Mouse (Mus musculus) limb, embryonic 15.5 days (tissue): ENCODE data around the gene Zp1. TPM values are rescaled to one million over a fixed set of nuclear protein-coding genes. Genes with fewer than 3 reads are reported as not detected.

Experiments used
- ATAC-seq: fragments of 200-750 bp; cut with Nextera tagmentation; 2 replicates; pipeline ENCODE4 v1.8.0; 2017; ENCODE audit warnings: low read depth, moderate TSS enrichment; ENCODE audit not compliant: insufficient number of reproducible peaks, low FRiP score, low TSS enrichment
- H3K27ac ChIP-seq: fragments of 300-500 bp; sonication (generic); 2 replicates; pipeline ENCODE4 v1.5.1; 2015; ENCODE audit warnings: moderate library complexity, mild to moderate bottlenecking, inconsistent platforms
- H3K27me3 ChIP-seq: fragments of 300-500 bp; sonication (generic); 2 replicates; pipeline ENCODE4 v1.6.1; 2015; ENCODE audit warnings: inconsistent platforms
- H3K36me3 ChIP-seq: fragments of 300-500 bp; sonication (generic); 2 replicates; pipeline ENCODE4 v1.6.1; 2015; ENCODE audit warnings: inconsistent platforms
- H3K4me1 ChIP-seq: fragments of 300-500 bp; sonication (generic); 2 replicates; pipeline ENCODE4 v1.6.1; 2015; ENCODE audit warnings: inconsistent platforms
- H3K4me2 ChIP-seq: fragments of 300-500 bp; sonication (generic); 2 replicates; pipeline ENCODE4 v1.6.1; 2015; ENCODE audit warnings: mild to moderate bottlenecking, inconsistent platforms
- H3K4me3 ChIP-seq: fragments of 300-500 bp; sonication (generic); 2 replicates; pipeline ENCODE4 v1.5.1; 2015; ENCODE audit warnings: mild to moderate bottlenecking, inconsistent platforms
- H3K9ac ChIP-seq: fragments of 300-500 bp; sonication (generic); 2 replicates; pipeline ENCODE4 v1.6.1; 2015; ENCODE audit warnings: inconsistent platforms
- H3K9me3 ChIP-seq: fragments of 300-500 bp; sonication (generic); 2 replicates; pipeline ENCODE4 v1.6.1; 2016; ENCODE audit warnings: inconsistent platforms
- WGBS: fragments of 180-500 bp; shearing (Covaris S2); methylation state at CpG from one replicate; pipeline ENCODE4 v1.1.7; 2015; 5-methylcytosine and 5-hydroxymethylcytosine counted together
- polyA plus RNA-seq: library from polyadenylated mRNA; unstranded; fragments of >200 nt; fragmentation: Nextera tagmentation; extraction: Ambion mirVana; gene quantifications from 2 replicates; pipeline ENCODE4 v1.2.1, GENCODE M21; 2015

Gene Zp1
- polyA plus RNA-seq, 1 experiment from 2014 or later = not detected

DNA sequence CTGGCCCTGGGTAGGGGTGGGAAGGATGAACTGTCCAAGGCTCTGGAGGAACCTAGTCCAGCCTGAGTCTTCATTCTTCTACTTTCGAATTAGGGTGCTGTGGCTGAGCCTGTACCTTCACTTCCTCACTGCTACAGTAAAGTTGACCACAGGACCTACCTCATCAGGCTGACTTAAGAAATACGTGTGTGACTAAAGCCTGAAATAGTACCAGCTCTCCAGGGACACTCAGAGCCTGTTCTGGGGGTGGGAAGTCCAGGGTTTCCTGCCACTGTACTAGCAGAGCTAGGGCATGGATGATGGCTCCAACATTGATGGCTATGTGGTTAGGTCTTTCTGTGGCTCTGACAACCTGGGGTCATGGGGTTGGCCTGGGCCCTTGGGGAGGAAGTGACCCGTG lies 23.5 kb upstream of the Zp1 start:
- no peak overlapping the region for H3K27ac ChIP-seq
- WGBS = 78% methylated on average over 3 of the region's 3 CpGs
- H3K9ac ChIP-seq = no peak overlapping the region
- peaks cover 41% of the 10 kb centered on the region for H3K4me1 ChIP-seq
- H3K36me3 ChIP-seq = peaks cover 41% of the 10 kb centered on the region
- no peaks in the 10 kb centered on the region for H3K27me3 ChIP-seq
- H3K4me3 ChIP-seq = no peak overlapping the region
- ATAC-seq = no peak
- H3K9me3 ChIP-seq = no peaks in the 10 kb centered on the region
- H3K4me2 ChIP-seq = no peak overlapping the region

DNA sequence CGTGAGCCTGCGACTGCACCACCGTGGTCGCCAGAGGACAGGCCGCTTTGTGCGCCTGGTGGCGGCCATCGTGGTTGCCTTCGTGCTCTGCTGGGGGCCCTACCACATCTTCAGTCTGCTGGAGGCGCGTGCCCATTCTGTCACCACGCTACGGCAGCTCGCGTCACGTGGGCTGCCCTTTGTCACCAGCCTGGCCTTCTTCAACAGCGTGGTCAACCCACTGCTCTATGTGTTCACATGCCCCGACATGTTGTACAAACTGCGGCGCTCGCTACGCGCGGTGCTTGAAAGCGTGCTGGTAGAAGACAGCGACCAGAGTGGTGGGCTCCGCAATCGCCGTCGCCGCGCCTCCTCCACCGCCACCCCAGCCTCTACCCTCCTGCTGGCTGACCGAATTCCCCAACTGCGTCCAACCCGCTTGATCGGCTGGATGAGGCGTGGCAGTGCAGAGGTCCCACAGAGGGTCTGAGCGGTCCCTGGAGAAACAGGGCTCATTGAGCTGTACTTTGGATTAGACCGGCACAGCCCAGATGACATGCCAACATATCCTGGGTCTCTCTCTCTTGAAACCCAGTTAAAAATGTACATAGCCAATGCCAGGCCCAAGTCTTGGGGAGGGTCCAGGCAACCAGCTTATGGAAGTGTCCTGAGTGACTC lies 20.5 kb upstream of the Zp1 start:
- peak overlapping the region; percentile 41 for H3K4me3 ChIP-seq
- H3K4me1 ChIP-seq = peaks cover 18% of the 10 kb centered on the region
- H3K9ac ChIP-seq = peak overlapping the region; percentile 44
- WGBS = 2% methylated on average over 40 of the region's 40 CpGs
- H3K9me3 ChIP-seq = no peaks in the 10 kb centered on the region
- no peaks in the 10 kb centered on the region for H3K27me3 ChIP-seq
- H3K36me3 ChIP-seq = peaks cover 41% of the 10 kb centered on the region
- H3K4me2 ChIP-seq = peak overlapping the region; percentile 92
- ATAC-seq = no peak; the same call in 1 of the 2 replicates
- 0 out of 2 replicates have a peak overlapping the region, but pooled peaks have one; percentile 3 for H3K27ac ChIP-seq

DNA sequence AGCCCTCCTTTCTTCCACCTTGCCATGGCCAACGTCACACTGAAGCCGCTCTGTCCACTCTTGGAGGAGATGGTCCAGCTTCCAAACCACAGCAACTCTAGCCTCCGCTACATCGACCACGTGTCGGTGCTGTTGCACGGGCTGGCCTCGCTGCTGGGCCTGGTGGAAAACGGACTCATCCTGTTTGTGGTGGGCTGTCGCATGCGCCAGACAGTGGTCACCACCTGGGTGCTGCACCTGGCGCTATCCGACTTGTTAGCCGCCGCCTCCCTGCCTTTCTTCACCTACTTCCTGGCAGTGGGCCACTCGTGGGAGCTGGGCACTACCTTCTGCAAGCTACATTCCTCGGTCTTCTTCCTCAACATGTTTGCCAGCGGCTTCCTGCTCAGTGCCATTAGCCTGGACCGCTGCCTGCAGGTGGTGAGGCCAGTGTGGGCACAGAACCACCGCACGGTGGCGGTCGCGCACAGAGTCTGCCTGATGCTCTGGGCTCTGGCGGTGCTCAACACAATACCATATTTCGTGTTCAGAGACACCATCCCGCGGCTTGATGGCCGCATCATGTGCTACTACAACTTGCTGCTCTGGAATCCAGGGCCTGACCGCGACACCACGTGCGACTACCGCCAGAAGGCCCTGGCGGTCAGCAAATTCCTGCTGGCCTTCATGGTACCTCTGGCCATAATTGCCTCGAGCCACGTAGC lies 19.8 kb upstream of the Zp1 start:
- Histone ChIP-seq H3K9ac (peak overlapping the region; percentile 44), H3K27me3 (no peaks in the 10 kb centered on the region), H3K4me1 (peaks cover 18% of the 10 kb centered on the region), H3K4me2 (peak overlapping the region; percentile 92), H3K9me3 (no peaks in the 10 kb centered on the region), H3K27ac (0 out of 2 replicates have a peak overlapping the region, but pooled peaks have one; percentile 3), H3K4me3 (peak overlapping the region; percentile 41), H3K36me3 (peaks cover 37% of the 10 kb centered on the region)
- ATAC-seq = peak; percentile 67; the same call in 1 of the 2 replicates
- WGBS = 18% methylated on average over 37 of the region's 37 CpGs

DNA sequence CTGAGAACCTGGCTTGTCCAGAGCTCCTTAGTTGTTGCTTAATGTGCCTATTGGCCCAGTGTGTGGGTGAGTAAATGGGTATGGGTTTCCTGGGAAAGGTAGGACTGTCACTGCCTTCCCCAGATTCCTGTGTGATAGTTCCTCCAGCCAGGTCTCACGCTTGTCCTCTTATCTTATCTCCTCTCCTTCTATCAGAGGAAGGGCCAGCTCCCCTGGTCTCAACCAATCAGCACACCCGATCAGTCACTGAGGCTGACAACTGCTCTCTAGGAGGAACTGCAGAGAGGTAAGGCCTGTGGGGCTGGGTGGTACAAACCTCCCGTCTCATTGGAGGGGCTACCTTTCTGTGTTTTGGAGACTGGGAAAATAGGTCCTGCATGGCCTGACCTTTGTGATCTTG lies 18.3 kb upstream of the Zp1 start:
- no peak for ATAC-seq
- no peak overlapping the region for H3K9ac ChIP-seq
- 35% methylated on average over 3 of the region's 3 CpGs for WGBS

DNA sequence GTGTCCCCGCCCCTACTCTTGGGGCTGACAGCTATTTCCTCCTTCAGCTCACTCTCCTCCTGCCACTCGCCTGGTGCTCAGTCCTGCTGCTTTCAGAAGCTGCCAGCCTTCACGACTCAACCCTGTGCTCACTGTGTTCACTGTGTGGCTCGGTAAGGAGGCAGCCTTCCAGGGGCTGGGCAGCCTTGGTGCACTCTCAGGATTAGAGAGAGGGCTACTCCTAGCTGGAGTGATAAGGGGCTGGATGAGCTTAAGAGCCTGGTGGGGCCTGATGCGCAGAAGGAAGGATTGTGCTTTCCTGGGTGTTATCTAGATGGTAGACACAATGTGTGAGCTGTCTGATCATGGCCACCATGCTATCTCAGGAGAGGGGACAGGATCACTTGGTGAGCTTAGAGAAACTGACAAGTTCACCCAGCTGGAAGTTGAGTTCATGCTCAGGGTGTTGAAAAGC lies 16.7 kb upstream of the Zp1 start, which contains the start of gene Ptgdr2:
Gene Ptgdr2 (plus strand): TSS at position 51 of the 454 bp plus-strand sequence.
- H3K4me3 ChIP-seq = no peak within 1 kb of the TSS
- H3K9ac ChIP-seq = no peak within 1 kb of the TSS
- no peaks in the 10 kb centered on the region for H3K27me3 ChIP-seq
- H3K4me2 ChIP-seq = no peak within 1 kb of the TSS
- ATAC-seq = no peak
- no peaks in the 10 kb centered on the region for H3K9me3 ChIP-seq
- H3K36me3 ChIP-seq = peaks cover 6% of the 10 kb centered on the region
- WGBS = 43% methylated on average over 5 of the region's 5 CpGs
- no peak within 1 kb of the TSS for H3K27ac ChIP-seq
- peaks cover 18% of the 10 kb centered on the region for H3K4me1 ChIP-seq

More for the DNA sequence above, 18.3 kb upstream of the Zp1 start:
- Histone ChIP-seq H3K4me3 (no peak overlapping the region), H3K36me3 (peaks cover 22% of the 10 kb centered on the region), H3K4me2 (no peak overlapping the region), H3K4me1 (peaks cover 18% of the 10 kb centered on the region), H3K27me3 (no peaks in the 10 kb centered on the region), H3K27ac (no peak overlapping the region), H3K9me3 (no peaks in the 10 kb centered on the region)

DNA sequence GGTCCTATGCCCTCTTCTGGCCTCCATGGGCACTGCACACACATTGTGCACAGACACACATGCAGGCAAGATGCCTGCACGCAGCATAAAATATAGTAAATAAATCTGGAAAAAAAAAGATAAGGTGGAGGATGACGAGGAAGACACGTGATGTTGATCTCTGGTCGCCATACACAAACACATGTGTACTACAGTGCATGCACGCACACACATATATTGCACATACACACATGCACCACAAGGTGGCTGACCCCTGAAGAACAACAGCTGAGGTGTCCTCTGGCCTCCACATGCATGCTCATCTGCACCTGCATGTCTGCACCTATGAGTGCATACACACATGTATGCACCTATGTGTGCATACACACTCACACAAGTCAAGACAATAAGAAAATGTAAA lies 15.6 kb upstream of the Zp1 start:
- 87% methylated on average over 5 of the region's 5 CpGs for WGBS
- H3K36me3 ChIP-seq = no peaks in the 10 kb centered on the region
- no peak for ATAC-seq
- H3K4me3 ChIP-seq = no peak overlapping the region
- H3K9ac ChIP-seq = no peak overlapping the region
- H3K27ac ChIP-seq = no peak overlapping the region
- no peak overlapping the region for H3K4me2 ChIP-seq
- H3K4me1 ChIP-seq = peaks cover 12% of the 10 kb centered on the region
- no peaks in the 10 kb centered on the region for H3K27me3 ChIP-seq
- H3K9me3 ChIP-seq = no peaks in the 10 kb centered on the region

DNA sequence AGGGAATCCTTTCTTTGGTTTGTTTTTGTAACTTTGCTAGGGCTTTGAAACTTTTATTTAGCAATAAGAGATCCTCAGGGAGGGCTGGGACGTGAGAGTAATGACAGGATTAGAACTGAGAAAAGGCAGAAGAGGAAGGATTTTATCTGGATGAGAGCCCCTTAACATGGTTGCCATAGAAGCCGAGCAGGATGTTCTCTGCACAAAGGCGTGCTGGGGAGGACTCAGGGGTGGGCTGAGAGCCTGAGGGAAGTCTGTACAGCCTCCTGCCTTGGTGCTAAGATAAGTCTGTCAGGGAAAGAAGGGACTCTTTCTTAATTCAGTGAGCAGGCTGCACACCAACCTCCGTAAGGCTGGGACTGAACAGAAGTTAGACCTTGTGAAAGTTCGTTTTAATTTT lies 14.6 kb upstream of the Zp1 start:
- H3K9ac ChIP-seq = no peak overlapping the region
- H3K27ac ChIP-seq = no peak overlapping the region
- peaks cover 2% of the 10 kb centered on the region for H3K4me1 ChIP-seq
- WGBS = 54% methylated on average over 5 of the region's 5 CpGs
- H3K36me3 ChIP-seq = no peaks in the 10 kb centered on the region
- no peak overlapping the region for H3K4me3 ChIP-seq
- H3K4me2 ChIP-seq = no peak overlapping the region
- ATAC-seq = no peak
- no peaks in the 10 kb centered on the region for H3K9me3 ChIP-seq
- no peaks in the 10 kb centered on the region for H3K27me3 ChIP-seq

DNA sequence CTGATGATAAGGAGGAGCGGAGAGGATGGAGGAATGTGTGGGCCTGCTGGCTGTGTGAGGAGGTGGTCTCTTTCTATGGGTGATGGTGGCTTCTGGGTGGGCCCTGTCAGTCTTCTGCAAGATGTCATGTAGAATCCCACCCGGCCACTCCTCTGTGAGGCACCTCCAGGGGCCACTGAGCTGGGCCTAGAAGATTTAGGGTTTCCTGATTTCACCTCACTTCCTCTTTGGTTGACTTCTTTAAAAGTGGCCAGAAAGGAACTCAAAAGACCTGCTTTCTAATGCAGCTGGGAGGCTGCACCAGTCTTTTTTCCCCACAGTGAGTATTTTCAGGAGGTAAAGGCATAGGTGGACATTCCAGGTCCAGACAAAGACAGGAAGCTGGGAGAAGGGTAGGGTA lies 10.2 kb upstream of the Zp1 start:
- Histone ChIP-seq H3K9ac (no peak overlapping the region), H3K4me2 (no peak overlapping the region), H3K27me3 (no peaks in the 10 kb centered on the region), H3K9me3 (no peaks in the 10 kb centered on the region), H3K4me3 (no peak overlapping the region), H3K36me3 (no peaks in the 10 kb centered on the region), H3K27ac (no peak overlapping the region), H3K4me1 (no peaks in the 10 kb centered on the region)
- no peak for ATAC-seq
- 75% methylated on average over 2 of the region's 2 CpGs for WGBS

DNA sequence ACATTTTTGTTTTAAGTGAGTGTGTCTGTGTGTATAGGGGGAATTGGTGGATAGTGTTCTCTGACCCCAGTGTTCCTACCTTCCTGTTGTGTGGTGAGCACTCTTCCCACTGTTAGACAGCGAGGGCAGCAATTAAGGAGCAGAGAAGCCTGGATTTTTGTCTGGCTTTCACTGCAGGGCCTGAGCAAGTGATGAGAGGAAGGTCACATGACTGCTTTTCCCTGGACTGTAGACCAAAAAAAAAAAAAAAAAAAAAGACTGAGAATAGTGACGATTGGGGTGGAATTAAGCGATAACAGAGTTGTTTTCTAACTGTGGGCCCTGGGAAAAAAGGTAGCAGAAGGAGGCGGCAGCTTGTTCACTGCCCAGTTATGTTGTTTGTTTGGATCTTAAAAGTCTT lies 6.2 kb upstream of the Zp1 start:
- Histone ChIP-seq H3K4me1 (no peaks in the 10 kb centered on the region), H3K9me3 (no peaks in the 10 kb centered on the region), H3K9ac (no peak overlapping the region), H3K27me3 (no peaks in the 10 kb centered on the region), H3K36me3 (no peaks in the 10 kb centered on the region), H3K4me3 (no peak overlapping the region), H3K27ac (peak overlapping the region; percentile 14; the same call in 1 of the 2 replicates), H3K4me2 (no peak overlapping the region)
- WGBS = 41% methylated on average over 4 of the region's 4 CpGs
- no peak for ATAC-seq

DNA sequence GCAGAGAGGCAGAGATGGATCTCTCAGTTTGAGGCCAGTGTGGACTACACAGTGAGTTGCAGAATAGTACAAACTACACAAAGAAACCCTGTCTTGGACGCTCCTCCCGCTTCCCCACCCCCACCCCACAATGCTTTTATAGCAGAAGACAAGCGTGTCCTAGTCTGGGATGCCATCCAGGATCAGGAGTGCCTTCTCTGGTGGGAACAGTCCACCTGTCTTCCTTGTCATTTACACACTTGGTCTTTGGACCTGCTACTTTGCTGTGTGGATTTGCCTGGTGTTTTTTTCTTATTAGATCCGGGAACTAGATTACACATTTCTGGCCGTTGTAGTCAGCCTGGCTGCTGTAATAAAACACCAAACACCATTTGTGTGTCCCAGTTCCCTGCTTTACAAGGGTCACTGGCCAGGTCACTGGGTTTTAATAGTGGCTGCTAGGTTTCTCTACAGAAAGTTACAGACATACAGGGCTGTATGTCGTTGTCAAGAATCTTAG lies 5.7 kb upstream of the Zp1 start:
- Histone ChIP-seq H3K36me3 (no peaks in the 10 kb centered on the region), H3K27me3 (no peaks in the 10 kb centered on the region), H3K9ac (no peak overlapping the region), H3K9me3 (no peaks in the 10 kb centered on the region), H3K27ac (peak overlapping the region; percentile 59; the same call in 1 of the 2 replicates), H3K4me1 (no peaks in the 10 kb centered on the region), H3K4me3 (no peak overlapping the region), H3K4me2 (no peak overlapping the region)
- 0 out of 2 replicates have a peak, but pooled peaks have one; percentile 44 for ATAC-seq
- 28% methylated on average over 6 of the region's 6 CpGs for WGBS

DNA sequence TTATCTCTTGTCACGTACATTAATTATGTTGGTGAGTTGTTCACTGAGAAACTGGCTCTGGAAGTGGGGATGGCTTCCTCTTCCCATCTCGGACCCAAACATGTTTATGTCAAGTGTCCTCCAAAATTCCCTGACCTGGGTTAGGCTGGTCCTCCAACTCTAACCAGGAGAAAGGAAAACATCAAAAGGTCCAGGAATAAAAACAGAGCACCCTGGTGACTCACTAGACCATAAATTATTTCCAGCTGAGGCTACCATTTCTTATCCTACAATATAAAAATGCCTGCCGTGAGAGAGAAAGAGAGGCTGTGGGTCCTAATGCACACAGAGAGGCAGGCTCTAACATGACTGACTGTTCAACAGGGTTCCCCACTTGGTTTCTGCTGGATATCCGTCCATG lies 3.8 kb upstream of the Zp1 start:
- H3K36me3 ChIP-seq = no peaks in the 10 kb centered on the region
- H3K4me2 ChIP-seq = no peak overlapping the region
- no peak for ATAC-seq
- no peaks in the 10 kb centered on the region for H3K27me3 ChIP-seq
- no peak overlapping the region for H3K27ac ChIP-seq
- H3K4me3 ChIP-seq = no peak overlapping the region
- no peaks in the 10 kb centered on the region for H3K9me3 ChIP-seq
- no peaks in the 10 kb centered on the region for H3K4me1 ChIP-seq
- no peak overlapping the region for H3K9ac ChIP-seq
- WGBS = 40% methylated on average over 4 of the region's 4 CpGs

DNA sequence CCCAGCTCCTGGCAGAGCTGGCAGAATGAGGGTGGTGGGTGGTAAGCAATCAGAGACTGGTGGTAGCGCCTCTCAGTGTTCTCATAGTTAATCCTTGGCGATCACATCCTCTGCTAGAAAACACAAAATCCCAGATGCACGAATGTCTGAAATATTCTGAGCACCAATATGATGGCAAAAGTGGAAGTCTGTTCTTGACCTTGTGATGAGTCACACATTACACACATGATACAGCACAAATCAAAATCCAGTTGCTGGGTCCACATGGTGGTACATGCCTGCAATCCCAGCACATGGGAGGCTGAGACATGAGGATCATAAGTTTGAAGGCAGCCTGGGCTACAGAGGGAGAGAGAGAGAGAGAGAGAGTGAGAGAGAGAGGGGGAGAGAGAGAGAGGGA lies 626 bp upstream of the Zp1 start:
- WGBS = 80% methylated on average over 3 of the region's 3 CpGs

More for the DNA sequence above, 626 bp upstream of the Zp1 start:
- H3K27me3 ChIP-seq = no peaks in the 10 kb centered on the region
- no peaks in the 10 kb centered on the region for H3K36me3 ChIP-seq
- no peaks in the 10 kb centered on the region for H3K4me1 ChIP-seq
- H3K9ac ChIP-seq = no peak overlapping the region
- no peak for ATAC-seq
- no peak overlapping the region for H3K4me3 ChIP-seq
- no peak overlapping the region for H3K27ac ChIP-seq
- H3K9me3 ChIP-seq = no peaks in the 10 kb centered on the region
- no peak overlapping the region for H3K4me2 ChIP-seq
